Mouse (Mus musculus): Measurements from ENCODE around the gene Cdc40. TPM values are rescaled to one million over a fixed set of nuclear protein-coding genes. Genes with fewer than 3 reads are reported as not detected.
"Not testable (repeated sequence)": the region's sequence is repeated elsewhere in the genome, so short reads cannot be mapped to it uniquely, and the experiment has no call there.

Cdc40 gene
- polyA plus RNA-seq, 1 experiment from 2014 or later: 23.4 TPM

- peaks cover 3% of the 10 kb centered on the region; the same call in 1 of the 2 replicates for H3K36me3 ChIP-seq (ENCODE audit: control insufficient read depth, insufficient read depth, low read length)
- no peaks in the 10 kb centered on the region for H3K9me3 ChIP-seq (replicated peaks; ENCODE audit: control insufficient read depth, low read length, poor library complexity, severe bottlenecking)
- H3K4me2 ChIP-seq (ENCODE audit: low read length): no peak overlapping the region
- H3K4me1 ChIP-seq (ENCODE audit: control insufficient read depth, insufficient read depth, low read length): no peaks in the 10 kb centered on the region
- no peak overlapping the region for H3K4me3 ChIP-seq (ENCODE audit: low read depth, low read length)
- no peak for ATAC-seq
- no peak overlapping the region for H3K27ac ChIP-seq (ENCODE audit: low read length)
- WGBS: 90% methylated on average over 4 of the region's 4 CpGs
- H3K9ac ChIP-seq (ENCODE audit: low read depth, low read length): no peak overlapping the region
- no peaks in the 10 kb centered on the region for H3K27me3 ChIP-seq (ENCODE audit: control insufficient read depth, insufficient read depth, low read depth, low read length)
These were observed 55.4 kb downstream of the Cdc40 start for GRCm38 (mm10) chr10:40827706-40828105.

- H3K4me3 ChIP-seq (ENCODE audit: low read depth, low read length): no peak overlapping the region
- no peak for ATAC-seq
- H3K9me3 ChIP-seq (replicated peaks; ENCODE audit: control insufficient read depth, low read length, poor library complexity, severe bottlenecking): no peaks in the 10 kb centered on the region
- no peaks in the 10 kb centered on the region for H3K27me3 ChIP-seq (ENCODE audit: control insufficient read depth, insufficient read depth, low read depth, low read length)
- H3K27ac ChIP-seq (ENCODE audit: low read length): no peak overlapping the region
- H3K4me1 ChIP-seq (ENCODE audit: control insufficient read depth, insufficient read depth, low read length): no peaks in the 10 kb centered on the region
- WGBS: 69% methylated on average over 6 of the region's 6 CpGs
- no peak overlapping the region for H3K9ac ChIP-seq (ENCODE audit: low read depth, low read length)
- H3K4me2 ChIP-seq (ENCODE audit: low read length): no peak overlapping the region
- peaks cover 3% of the 10 kb centered on the region; the same call in 1 of the 2 replicates for H3K36me3 ChIP-seq (ENCODE audit: control insufficient read depth, insufficient read depth, low read length)
These were observed 57.2 kb downstream of the Cdc40 start for GRCm38 (mm10) chr10:40825952-40826351.

DNA sequence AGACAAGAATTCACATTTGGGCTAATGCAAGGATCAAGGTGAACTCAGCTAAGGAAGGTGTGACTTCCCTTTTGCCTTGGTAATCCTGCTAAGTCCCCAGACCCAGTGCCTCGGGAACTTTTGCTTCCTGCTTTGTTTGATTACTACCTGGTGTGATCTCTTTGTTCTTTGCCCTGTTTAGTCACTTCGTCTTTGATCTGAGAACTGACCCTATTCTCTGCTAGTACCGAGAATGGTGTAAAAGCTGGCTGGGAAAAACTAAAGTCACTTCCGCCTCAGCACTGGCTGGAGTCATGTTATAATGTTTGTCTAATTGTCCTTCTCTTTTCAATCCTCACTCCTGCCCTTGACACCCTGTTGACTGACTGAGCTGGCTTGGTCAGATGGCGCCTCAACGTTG is 66.6 kb downstream of the Cdc40 start:
- Histone ChIP-seq H3K27me3 (ENCODE audit: control insufficient read depth, insufficient read depth, low read depth, low read length) (no peaks in the 10 kb centered on the region), H3K27ac (ENCODE audit: low read length) (no peak overlapping the region), H3K4me1 (ENCODE audit: control insufficient read depth, insufficient read depth, low read length) (no peaks in the 10 kb centered on the region), H3K36me3 (ENCODE audit: control insufficient read depth, insufficient read depth, low read length) (no peaks in the 10 kb centered on the region), H3K9me3 (replicated peaks; ENCODE audit: control insufficient read depth, low read length, poor library complexity, severe bottlenecking) (no peaks in the 10 kb centered on the region), H3K4me3 (ENCODE audit: low read depth, low read length) (no peak overlapping the region), H3K4me2 (ENCODE audit: low read length) (no peak overlapping the region), H3K9ac (ENCODE audit: low read depth, low read length) (no peak overlapping the region)
- WGBS: 65% methylated on average over 6 of the region's 6 CpGs
- ATAC-seq: no peak

GRCm38 (mm10) chr10:40813627-40814026 is 69.5 kb downstream of the Cdc40 start:
- Histone ChIP-seq H3K27ac (ENCODE audit: low read length) (no peak overlapping the region), H3K4me2 (ENCODE audit: low read length) (no peak overlapping the region), H3K36me3 (ENCODE audit: control insufficient read depth, insufficient read depth, low read length) (no peaks in the 10 kb centered on the region), H3K4me1 (ENCODE audit: control insufficient read depth, insufficient read depth, low read length) (no peaks in the 10 kb centered on the region), H3K9ac (ENCODE audit: low read depth, low read length) (no peak overlapping the region), H3K27me3 (ENCODE audit: control insufficient read depth, insufficient read depth, low read depth, low read length) (no peaks in the 10 kb centered on the region), H3K9me3 (replicated peaks; ENCODE audit: control insufficient read depth, low read length, poor library complexity, severe bottlenecking) (no peaks in the 10 kb centered on the region), H3K4me3 (ENCODE audit: low read depth, low read length) (no peak overlapping the region)
- 62% methylated on average over 4 of the region's 4 CpGs for WGBS
- ATAC-seq: no peak

DNA sequence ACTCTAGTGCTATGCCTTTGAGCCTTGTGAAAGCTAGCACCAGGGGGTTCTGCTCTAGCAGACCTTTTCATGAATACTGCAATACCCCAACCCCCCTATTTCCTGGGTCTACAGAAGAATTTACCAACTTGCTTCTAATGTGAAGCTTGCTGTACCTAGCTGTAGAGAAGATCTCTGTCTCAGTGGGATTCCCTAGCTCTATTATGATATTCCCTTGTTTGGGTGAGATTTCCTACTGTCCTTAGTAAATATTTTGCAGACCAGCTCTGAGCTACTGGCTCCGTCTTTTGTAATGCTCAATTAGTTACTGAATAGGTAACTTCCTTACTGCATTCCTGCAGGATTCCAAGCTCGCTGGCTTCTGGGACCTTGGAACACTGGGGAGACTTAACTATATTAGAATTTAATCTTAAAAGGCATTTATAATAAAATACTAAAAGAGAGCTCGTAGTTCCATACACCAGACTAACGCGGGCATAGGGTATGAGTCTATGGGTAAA is 73.7 kb downstream of the Cdc40 start:
- not testable (repeated sequence) for H3K9me3 ChIP-seq (replicated peaks; ENCODE audit: control insufficient read depth, low read length, poor library complexity, severe bottlenecking); H3K27ac ChIP-seq (ENCODE audit: low read length); H3K27me3 ChIP-seq (ENCODE audit: control insufficient read depth, insufficient read depth, low read depth, low read length); H3K4me3 ChIP-seq (ENCODE audit: low read depth, low read length); H3K4me1 ChIP-seq (ENCODE audit: control insufficient read depth, insufficient read depth, low read length); ATAC-seq; H3K36me3 ChIP-seq (ENCODE audit: control insufficient read depth, insufficient read depth, low read length); H3K9ac ChIP-seq (ENCODE audit: low read depth, low read length); H3K4me2 ChIP-seq (ENCODE audit: low read length)
- 24% methylated on average over 5 of the region's 5 CpGs for WGBS

DNA sequence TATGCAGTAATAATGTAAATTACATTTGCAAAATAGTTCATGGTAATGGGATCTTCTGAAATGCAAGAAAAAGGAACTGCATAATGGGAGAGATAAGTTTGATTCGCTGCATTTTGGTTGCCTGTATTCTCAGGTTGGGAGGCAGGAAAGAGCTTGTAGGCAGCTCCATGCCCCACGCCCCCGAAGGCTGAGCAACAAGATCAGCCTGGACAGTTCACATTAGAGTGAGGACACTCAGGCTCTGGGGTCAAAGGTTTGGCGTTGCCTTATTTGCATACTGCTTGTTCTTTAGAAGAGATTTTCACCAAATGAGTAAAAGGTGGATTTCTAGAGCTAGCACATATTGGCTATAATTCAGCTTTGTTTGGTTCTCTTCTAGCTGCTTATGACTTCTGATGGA is 76.9 kb downstream of the Cdc40 start:
- H3K9me3 ChIP-seq (replicated peaks; ENCODE audit: control insufficient read depth, low read length, poor library complexity, severe bottlenecking): no peaks in the 10 kb centered on the region
- H3K27me3 ChIP-seq (ENCODE audit: control insufficient read depth, insufficient read depth, low read depth, low read length): no peaks in the 10 kb centered on the region
- H3K4me2 ChIP-seq (ENCODE audit: low read length): no peak overlapping the region
- no peaks in the 10 kb centered on the region for H3K36me3 ChIP-seq (ENCODE audit: control insufficient read depth, insufficient read depth, low read length)
- no peak for ATAC-seq
- H3K4me3 ChIP-seq (ENCODE audit: low read depth, low read length): no peak overlapping the region
- H3K4me1 ChIP-seq (ENCODE audit: control insufficient read depth, insufficient read depth, low read length): no peaks in the 10 kb centered on the region
- H3K27ac ChIP-seq (ENCODE audit: low read length): no peak overlapping the region
- 87% methylated on average over 4 of the region's 4 CpGs for WGBS
- no peak overlapping the region for H3K9ac ChIP-seq (ENCODE audit: low read depth, low read length)

GRCm38 (mm10) chr10:40805221-40805620 is 77.9 kb downstream of the Cdc40 start:
- no peaks in the 10 kb centered on the region for H3K9me3 ChIP-seq (replicated peaks; ENCODE audit: control insufficient read depth, low read length, poor library complexity, severe bottlenecking)
- H3K27ac ChIP-seq (ENCODE audit: low read length): no peak overlapping the region
- H3K27me3 ChIP-seq (ENCODE audit: control insufficient read depth, insufficient read depth, low read depth, low read length): no peaks in the 10 kb centered on the region
- H3K4me2 ChIP-seq (ENCODE audit: low read length): no peak overlapping the region
- no peak overlapping the region for H3K9ac ChIP-seq (ENCODE audit: low read depth, low read length)
- no peak for ATAC-seq
- no peaks in the 10 kb centered on the region for H3K36me3 ChIP-seq (ENCODE audit: control insufficient read depth, insufficient read depth, low read length)
- 69% methylated on average over 1 of the region's 1 CpGs for WGBS
- no peaks in the 10 kb centered on the region for H3K4me1 ChIP-seq (ENCODE audit: control insufficient read depth, insufficient read depth, low read length)
- no peak overlapping the region for H3K4me3 ChIP-seq (ENCODE audit: low read depth, low read length)

DNA sequence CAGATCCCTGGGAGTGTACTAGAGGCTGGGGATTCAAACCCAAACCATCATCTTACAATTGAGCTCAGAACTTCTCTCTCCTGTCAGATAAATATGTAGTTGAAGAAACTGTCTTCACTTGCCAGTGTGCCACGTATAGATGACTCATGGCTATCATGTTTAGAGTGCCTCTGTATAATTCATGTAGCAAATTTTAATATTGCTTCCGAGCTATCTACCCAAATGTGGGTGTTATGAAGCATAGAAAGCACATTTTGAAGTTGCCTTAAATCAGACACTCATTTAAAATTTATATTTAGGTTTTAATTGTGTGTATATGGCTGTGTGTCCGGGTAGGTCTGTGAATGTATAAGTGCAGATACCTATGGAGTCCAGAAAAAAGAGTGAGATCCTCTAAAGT is 91.0 kb downstream of the Cdc40 start:
- H3K4me2 ChIP-seq (ENCODE audit: low read length): no peak overlapping the region
- H3K9me3 ChIP-seq (replicated peaks; ENCODE audit: control insufficient read depth, low read length, poor library complexity, severe bottlenecking): no peaks in the 10 kb centered on the region; the same call in 1 of the 2 replicates
- H3K9ac ChIP-seq (ENCODE audit: low read depth, low read length): no peak overlapping the region
- WGBS: 77% methylated on average over 3 of the region's 3 CpGs
- H3K27ac ChIP-seq (ENCODE audit: low read length): no peak overlapping the region
- no peak for ATAC-seq
- H3K36me3 ChIP-seq (ENCODE audit: control insufficient read depth, insufficient read depth, low read length): no peaks in the 10 kb centered on the region
- no peaks in the 10 kb centered on the region for H3K27me3 ChIP-seq (ENCODE audit: control insufficient read depth, insufficient read depth, low read depth, low read length)
- no peaks in the 10 kb centered on the region for H3K4me1 ChIP-seq (ENCODE audit: control insufficient read depth, insufficient read depth, low read length)
- no peak overlapping the region for H3K4me3 ChIP-seq (ENCODE audit: low read depth, low read length)

DNA sequence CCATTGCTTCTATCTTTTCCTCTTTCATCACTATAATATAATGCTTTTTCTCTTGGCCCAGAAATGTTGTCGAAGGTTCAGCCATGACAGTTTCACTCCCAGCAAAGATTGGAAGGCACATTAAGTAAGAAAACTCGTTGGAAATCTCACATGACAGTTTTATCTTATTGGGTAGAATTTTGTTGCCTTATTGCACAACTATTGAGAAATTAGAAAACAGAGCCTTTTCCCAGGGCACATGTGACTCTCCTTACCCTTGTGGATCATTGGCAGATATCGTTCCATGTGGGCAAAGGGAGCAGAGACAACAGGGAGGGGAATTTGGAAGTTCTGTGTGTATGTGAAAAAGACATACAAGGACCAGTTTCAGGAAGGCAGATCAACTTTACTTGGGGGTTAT is 92.7 kb downstream of the Cdc40 start:
- ATAC-seq: no peak
- no peak overlapping the region for H3K4me2 ChIP-seq (ENCODE audit: low read length)
- no peaks in the 10 kb centered on the region for H3K27me3 ChIP-seq (ENCODE audit: control insufficient read depth, insufficient read depth, low read depth, low read length)
- no peak overlapping the region for H3K27ac ChIP-seq (ENCODE audit: low read length)
- WGBS: 86% methylated on average over 3 of the region's 3 CpGs
- H3K36me3 ChIP-seq (ENCODE audit: control insufficient read depth, insufficient read depth, low read length): no peaks in the 10 kb centered on the region
- no peak overlapping the region for H3K9ac ChIP-seq (ENCODE audit: low read depth, low read length)
- H3K4me1 ChIP-seq (ENCODE audit: control insufficient read depth, insufficient read depth, low read length): no peaks in the 10 kb centered on the region
- H3K9me3 ChIP-seq (replicated peaks; ENCODE audit: control insufficient read depth, low read length, poor library complexity, severe bottlenecking): no peaks in the 10 kb centered on the region; the same call in 1 of the 2 replicates
- no peak overlapping the region for H3K4me3 ChIP-seq (ENCODE audit: low read depth, low read length)

Measured in midbrain, embryonic 16.5 days (tissue).